Mouse (Mus musculus) heart, postnatal 10 days (tissue): ENCODE measurements around the gene Alkbh3. TPM values are rescaled to one million over a fixed set of nuclear protein-coding genes. Genes with fewer than 3 reads are reported as not detected.

ENCODE experiments used
- DNase-seq, 2 experiments: peaks; one replicate each; pipeline ENCODE4 v3.0.0; 2021
- intact Hi-C: fragments of 180-260 bp; cut with DNase I; formaldehyde crosslinking; loops from one replicate; pipeline ENCODE4 v1.15.1; 2025
- total RNA-seq, 2 experiments: library from RNA; stranded (reverse); gene quantifications; 2 replicates each; pipeline ENCODE4 v1.2.3; 2021

Alkbh3 gene
- total RNA-seq, 2 experiments from 2014 or later, result 70.0 to 78.2 TPM

DNA sequence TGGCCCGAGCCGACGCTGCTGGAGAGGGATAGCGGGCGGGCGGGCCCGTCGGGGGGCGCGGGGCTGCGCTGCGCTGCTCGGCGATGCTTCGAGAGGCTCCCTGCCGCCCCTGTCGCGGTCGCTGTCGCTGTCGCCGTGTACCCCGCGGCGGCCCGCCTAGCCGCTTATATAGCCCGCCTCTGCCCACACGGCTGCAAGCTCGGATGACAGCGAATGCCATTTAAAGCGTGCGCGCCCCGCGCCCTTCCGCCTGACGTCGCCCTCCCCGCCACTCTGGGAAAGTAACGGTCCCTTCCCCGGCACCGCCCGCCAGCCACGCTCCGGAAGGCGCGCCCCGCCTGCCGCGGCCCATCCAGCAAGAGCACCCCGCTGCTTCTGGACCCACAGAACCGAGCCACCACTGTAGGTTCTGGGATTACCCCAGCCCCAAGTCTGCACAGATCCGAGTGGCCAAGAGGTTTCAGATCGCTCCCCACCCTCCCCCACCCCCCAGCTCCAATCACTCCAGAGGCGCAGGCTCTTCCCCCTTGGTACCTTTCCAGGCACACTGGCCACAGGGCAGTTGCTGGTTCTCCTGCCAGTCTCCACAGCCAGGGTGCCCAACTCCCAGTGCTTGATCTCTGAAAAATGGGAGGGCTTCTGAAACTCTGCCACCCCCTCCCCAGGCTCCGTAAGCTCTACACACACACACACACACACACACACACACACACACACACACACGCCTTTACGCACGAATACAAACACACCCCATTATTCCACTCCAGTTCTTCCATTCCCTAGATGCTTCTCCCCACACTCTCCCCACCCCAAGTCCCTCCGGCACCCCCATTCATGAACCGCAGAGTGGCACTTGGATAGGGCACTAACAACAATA is 53.5 kb downstream of the Alkbh3 start, which contains the start of gene Gm13889:
TSS of gene Gm13889 (minus strand) at position 294 of the 877 bp plus-strand sequence.
- intact Hi-C loops, result loop anchor here (1.0 kb wide), 1 partner anchor 45 kb away; no protein-coding TSS in a partner anchor

DNA sequence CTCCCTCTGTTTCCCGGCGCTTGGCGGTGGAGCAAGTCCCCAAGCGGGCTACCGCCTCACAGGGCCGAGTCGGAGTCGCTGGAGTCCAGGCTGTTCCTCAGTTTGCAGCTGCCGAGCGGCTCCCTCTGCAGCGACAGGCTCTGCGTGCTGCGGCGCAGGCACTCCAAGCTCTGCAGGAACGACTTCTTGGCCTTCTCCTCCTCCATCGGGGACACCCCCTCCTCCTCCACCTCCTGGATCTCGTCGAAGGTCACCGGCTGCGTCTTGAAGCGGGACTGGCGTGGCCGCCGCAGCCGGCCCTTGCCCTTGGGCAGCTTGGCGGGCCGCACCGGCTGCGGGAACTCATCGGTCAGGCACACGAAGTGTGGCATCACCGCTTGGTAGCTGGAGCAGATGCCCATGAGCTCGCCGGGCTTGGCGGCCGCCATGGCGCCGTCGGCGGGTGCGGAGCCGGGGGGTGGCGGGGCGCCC is 54.2 kb downstream of the Alkbh3 start:
- intact Hi-C loops, result loop anchor here (1.0 kb wide), 1 partner anchor 46 kb away; no protein-coding TSS in a partner anchor
- DNase-seq, result peak; percentile 66

More for the DNA sequence above, 53.5 kb downstream of the Alkbh3 start, which contains the start of gene Gm13889:
- peak; percentile 81 to 84 for DNase-seq

DNA sequence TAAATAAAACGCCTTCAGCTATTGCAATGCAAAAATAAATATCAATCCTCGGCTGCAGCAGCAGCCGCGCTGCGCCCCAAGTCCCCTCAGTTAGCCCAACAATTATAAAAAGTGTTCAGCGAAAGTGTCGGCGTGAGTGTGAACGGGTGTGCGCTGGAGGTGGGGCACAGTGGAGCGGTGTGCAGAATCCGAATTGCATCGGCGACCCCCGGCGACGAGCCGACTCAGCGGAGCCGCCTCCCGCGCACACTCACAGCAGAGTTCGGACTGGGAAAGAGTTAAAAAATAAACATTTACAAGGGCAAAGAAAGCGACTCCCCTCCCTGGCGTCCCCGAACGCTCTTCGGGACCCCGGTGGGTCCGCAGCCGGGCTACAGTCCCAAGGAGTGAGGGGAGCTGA is 54.7 kb downstream of the Alkbh3 start:
- DNase-seq, result no peak
- intact Hi-C loops, result loop anchor here (1.0 to 2.0 kb wide), 3 partner anchors 46 to 81 kb away; no protein-coding TSS in a partner anchor

DNA sequence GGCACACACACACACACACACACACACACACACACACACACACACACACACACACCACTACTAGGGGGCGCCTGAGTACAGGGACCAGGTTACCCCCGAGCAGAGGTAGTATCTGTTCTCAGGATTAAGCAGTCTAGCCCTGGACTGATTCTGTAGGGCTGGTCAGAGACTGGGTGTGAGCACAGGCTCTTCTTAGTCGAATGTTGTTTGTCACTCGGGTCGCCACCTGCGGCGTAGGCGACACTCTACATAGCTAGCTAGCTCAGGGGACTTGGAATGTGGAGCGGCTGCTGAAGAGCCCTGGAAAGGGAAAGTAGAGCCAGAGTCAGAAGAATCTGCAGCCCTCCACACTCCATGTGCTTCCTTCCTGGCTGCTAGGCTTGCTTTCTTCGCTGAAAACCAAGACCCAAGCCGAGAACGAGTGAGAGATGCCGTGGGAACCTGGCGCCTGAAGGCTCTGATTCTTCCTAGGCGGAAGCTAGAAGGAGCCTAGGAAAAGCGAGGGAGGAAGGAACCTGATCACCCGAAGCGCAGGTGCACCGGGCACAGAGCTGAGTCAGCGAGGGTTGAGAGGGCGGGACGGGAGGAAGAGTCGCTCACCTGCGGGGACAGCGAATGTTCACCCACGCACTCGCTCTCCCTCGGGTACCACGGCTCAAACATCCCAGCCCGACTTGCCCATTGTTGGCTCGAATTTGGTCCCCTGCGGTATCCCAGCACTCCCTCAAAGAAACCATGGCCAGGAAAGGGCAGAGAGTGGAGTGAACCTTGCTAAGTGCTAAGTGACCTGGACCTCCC is 55.6 kb downstream of the Alkbh3 start:
- no peak for DNase-seq
- intact Hi-C loops, result loop anchor here (2.0 kb wide), 2 partner anchors 46 to 80 kb away; no protein-coding TSS in a partner anchor

DNA sequence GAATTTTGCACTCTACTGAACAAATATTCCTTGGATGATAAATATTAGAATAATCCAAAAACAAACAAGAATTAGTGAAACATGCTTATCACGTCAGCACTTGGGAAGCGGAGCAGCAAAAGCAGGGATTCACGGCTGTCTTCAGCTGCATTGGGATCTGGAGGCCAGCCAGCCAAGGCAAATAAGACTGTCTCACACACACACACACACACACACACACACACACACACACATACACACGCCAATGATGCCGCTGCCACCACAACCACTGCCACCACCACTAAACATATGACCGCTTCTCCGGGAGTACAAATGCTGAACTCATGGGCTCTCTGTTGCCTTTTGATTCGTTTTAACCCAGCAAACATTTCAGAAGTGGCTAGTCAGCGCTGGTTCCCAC is 56.9 kb downstream of the Alkbh3 start:
- intact Hi-C loops, result loop anchor here (2.0 kb wide), 2 partner anchors 45 to 79 kb away; no protein-coding TSS in a partner anchor
- no peak for DNase-seq

DNA sequence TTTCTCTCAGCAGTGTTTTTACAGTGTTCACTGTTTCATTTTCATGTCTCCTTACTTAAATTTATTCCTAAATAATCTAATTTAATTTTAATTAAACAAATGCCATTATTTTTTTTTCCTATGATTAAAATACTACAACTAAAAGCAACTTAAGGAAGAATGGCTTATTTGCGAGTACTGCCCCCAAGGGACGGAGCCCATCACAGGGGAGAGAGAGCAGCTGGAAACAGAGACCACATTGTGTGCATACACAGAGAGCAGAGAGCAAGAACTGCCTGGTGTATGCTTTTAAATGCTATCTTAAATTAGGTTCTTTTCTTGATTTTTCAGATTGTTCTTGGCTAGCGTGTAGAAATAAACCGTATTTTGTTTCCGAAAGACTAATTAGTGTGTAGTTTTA is 63.6 kb downstream of the Alkbh3 start:
- intact Hi-C loops, result no loop called here

DNA sequence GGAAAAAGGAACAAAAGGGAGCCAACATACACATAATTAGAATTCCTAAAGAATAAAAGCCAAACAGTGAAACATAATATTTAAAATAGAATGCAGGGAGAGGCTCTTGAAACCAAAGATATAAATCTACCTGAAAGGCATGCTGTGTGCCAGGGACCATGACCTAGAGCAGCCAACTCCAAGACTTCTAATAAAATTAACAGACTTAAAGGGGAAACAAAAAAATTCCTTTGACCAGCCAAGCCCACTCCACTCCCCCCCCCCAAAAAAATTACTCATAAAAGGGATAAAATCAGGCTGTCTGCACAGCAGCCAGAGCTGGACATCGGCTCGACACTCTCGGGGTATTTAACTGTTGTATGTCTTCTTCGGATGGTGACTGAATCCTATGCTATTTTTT is 65.8 kb downstream of the Alkbh3 start:
- intact Hi-C loops, result no loop called here
- DNase-seq, result no peak

More for the DNA sequence above, 63.6 kb downstream of the Alkbh3 start:
- no peak for DNase-seq

DNA sequence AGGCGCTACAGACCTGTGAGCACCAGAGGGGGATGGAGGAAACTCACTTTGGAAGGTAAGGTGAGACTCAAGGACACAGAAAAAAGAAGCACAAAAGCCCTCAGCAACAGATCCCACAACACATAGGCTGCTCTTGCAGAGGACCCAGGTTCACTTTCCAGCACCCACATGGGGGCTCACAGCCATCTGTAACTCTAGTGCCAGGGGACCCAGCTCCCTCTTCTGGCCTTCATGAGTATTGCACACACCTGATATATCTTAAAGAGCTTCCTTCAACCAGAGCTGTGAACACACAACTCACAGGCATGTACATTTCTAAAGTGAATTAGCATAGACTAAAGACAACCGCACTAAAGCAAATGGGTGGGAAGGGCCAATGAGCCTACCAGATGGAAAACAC is 66.5 kb downstream of the Alkbh3 start:
- intact Hi-C loops, result no loop called here
- DNase-seq, result no peak

DNA sequence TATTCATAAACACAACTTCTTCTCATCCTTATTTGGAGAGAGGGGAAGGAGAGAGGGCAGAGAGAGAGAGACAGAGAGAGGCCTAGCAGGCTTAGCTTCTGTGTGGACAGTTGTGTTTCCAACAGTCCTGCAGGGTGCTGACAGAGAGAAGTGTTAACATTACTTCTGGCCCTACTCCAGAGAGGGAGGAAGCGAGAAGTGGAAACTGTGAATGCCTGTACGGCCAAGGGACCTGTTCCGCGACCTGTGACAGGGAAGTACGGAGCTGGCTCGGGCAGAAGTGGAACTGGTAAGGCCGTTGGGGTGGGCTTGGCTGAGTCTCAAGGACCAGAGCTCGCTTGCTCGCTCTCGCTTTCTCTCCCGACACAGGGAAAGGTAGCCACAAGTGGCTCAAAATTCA is 68.9 kb downstream of the Alkbh3 start:
- intact Hi-C loops, result no loop called here
- DNase-seq, result peak; percentile 72 to 74

DNA sequence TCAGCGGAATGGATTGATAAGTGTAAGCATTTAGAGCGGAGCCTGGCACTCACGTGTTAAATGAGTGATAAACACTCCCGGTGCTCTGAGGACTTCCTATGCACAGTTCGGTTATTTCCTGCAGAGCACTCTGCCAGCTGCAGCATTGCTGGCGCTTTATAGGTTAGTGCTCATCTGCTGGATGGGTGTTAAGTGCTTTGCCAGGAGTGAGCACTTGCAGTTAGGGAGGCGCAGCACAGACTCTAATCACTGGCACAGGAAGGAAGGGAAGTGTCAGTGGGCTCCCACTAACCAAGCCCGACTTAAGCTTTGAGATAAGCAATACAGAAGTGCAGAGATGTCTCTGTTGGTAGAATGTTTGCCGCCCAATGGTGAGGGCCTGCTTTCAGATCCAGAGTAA is 72.1 kb downstream of the Alkbh3 start:
- intact Hi-C loops, result no loop called here
- DNase-seq, result no peak

Other genes with a start within 250 kb of the Alkbh3 start
- gene Ext2, start 188.2 kb downstream of the Alkbh3 start, total RNA-seq, result 10 to 100 TPM; 58.0 to 59.9 TPM
- gene Accs, start 160.9 kb downstream of the Alkbh3 start, total RNA-seq, result 1 to 10 TPM; 5.4 to 7.6 TPM
- under 1 TPM in 1 of 2 experiments, not detected in 1; 0.24 TPM for gene Accsl, start 141.7 kb downstream of the Alkbh3 start, total RNA-seq
- gene Gm13889, start 53.6 kb downstream of the Alkbh3 start, total RNA-seq, result 10 to 100 TPM; 25.3 to 29.4 TPM
- 1 to 10 TPM in 1 of 2 experiments, not detected in 1; 1.0 TPM for gene Gm27027, start 14.5 kb downstream of the Alkbh3 start, total RNA-seq
- gene Hsd17b12, start 147.2 kb upstream of the Alkbh3 start, total RNA-seq, result 10 to 100 TPM; 28.8 to 34.8 TPM